Mouse (Mus musculus) thymus, postnatal 25 days (tissue): ENCODE data around the gene Tas2r104.

ENCODE experiments used
- DNase-seq: peaks from one replicate; pipeline ENCODE4 v3.0.0; 2022

Tas2r104 gene

DNA sequence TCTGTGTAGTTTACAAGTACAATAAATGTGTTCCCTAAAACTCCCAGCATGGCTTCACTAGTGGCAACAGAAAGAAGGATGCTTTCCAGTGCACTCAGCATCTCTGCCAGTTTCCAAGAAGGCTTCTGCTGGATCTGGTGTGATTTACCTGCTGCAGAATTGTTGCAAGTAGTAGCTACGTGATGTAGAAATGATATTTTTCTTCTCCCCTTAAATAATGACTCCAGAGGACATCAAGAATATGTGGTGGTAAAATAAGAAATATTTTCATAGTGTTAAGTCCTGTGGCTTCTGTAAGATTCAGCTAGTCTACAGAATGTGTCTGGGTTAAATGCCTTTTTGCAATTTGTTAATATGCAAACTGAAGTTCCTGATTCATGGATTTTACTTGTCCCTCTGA, at the start of gene Tas2r104:
TSS of gene Tas2r104 (minus strand) at position 101 of the 400 bp plus-strand sequence.
- DNase-seq: no peak

DNA sequence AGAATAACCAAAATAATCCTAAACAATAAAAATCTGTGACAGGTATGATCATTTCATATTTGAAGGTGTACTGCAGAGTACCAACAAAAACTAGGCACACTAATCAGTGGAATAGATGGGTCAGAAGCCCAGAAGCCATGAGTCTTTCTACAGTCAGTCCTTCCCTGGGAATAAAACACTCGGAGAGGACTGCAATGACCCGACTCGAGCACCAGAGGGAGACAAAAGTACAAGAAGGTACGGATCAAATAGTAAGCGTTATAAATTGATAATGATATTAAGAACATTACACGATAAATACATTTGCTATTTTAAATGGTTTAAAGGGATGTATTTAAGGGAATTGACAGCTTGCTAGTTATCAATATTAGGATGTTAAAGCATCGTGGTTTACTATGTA, 27.3 kb upstream of the Tas2r104 start:
- DNase-seq: no peak

DNA sequence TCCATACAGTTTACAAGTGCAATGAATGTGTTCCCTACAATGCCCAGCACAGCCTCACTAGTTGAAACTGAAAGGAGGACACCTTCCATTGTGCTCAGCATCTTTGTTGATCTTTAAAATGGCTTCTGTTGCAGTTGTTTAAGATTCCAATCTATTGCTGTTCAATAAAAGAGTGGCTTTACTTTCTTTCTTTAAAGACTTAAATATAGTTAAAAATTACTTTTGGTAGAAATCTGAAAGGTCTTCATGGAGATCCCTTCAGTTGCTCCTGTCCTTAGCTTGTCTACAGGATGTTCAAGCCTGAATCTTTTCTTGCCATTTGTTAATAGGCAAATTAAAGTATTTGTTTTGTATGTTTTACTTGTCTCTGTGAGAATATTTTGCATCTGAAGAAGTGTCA, 4.4 kb upstream of the Tas2r104 start, which contains the start of gene Tas2r114:
TSS of gene Tas2r114 (minus strand) at position 101 of the 400 bp plus-strand sequence.
- DNase-seq: no peak

DNA sequence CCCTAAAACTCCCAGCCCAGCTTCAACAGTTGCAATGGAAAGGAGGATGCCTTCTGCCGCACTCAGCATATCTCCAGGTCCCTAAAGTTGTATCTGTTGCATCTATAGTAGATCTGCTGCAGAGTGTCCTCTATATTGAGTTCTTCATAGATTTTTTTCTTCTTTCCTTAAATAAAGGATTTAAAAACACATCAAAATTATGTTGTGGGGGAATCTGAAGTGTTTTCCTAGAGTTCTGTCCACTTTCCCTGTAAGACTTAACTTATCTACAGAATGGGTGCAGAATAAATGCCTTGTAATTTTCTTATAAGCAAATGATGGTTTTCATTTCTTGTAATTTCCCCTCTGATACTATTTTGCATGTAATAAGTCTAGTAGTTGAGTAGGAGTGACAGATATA, 1.9 kb upstream of the Tas2r104 start, which contains the start of gene Tas2r105:
TSS of gene Tas2r105 (minus strand) at position 101 of the 400 bp plus-strand sequence.
- DNase-seq: no peak

DNA sequence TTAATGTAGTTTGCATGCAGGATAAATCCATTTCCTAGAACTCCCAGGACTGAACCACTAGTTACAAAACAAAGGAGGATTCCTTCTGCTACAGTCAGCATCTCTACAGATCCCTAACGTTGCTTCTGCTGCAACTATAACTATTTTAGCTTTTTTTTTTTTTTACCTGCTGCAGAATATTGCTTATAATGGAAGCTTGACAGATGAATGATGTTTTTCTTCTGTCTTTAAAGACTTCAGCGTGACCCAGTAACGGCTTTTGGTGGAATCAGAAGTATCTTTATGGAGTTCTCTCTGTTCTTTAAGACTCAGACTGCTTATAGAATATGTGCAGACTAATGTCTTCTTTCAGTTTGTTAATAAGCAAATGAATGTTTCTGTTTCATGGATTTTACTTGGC, 6.8 kb downstream of the Tas2r104 start, which contains the start of gene Tas2r106:
TSS of gene Tas2r106 (minus strand) at position 101 of the 400 bp plus-strand sequence.
- no peak for DNase-seq

DNA sequence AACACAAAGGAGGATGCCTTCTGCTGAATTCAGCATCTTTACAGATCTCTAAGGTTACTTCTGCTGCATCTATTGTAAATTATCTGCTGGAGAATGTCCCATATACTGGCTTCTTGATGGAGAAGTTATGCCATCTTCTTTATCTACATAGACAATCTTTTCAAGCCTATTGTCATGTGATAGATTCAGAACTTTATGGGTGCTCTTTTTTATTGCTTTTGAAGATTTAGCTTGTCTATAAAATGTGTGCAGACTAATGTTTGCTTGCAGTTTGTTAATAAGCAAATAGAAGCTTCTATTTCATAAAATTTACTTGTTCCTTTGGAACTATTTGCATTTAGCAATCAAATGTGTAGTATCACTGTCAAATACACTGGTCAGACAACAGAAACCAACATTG, 25.5 kb downstream of the Tas2r104 start, which contains the start of gene Tas2r107:
TSS of gene Tas2r107 (minus strand) at position 101 of the 400 bp plus-strand sequence.
- no peak for DNase-seq
